Mouse (Mus musculus) kidney, embryonic 14.5 days (tissue): ENCODE measurements around the gene Zfp423. TPM values are rescaled to one million over a fixed set of nuclear protein-coding genes. Genes with fewer than 3 reads are reported as not detected.

ENCODE experiments used
- ATAC-seq: fragments of 200-750 bp; cut with Nextera tagmentation; 2 replicates; pipeline ENCODE4 v1.8.0; 2017; ENCODE audit warnings: moderate number of reproducible peaks, mild to moderate bottlenecking, moderate TSS enrichment, moderate library complexity; ENCODE audit not compliant: low FRiP score, low TSS enrichment
- H3K27ac ChIP-seq: fragments of 300-500 bp; sonication (generic); 2 replicates; pipeline ENCODE4 v1.5.1; 2014; ENCODE audit warnings: low read depth, mild to moderate bottlenecking, low read length, moderate library complexity, mixed read lengths
- H3K27me3 ChIP-seq: fragments of 300-500 bp; sonication (generic); 2 replicates; pipeline ENCODE4 v1.6.1; 2014; ENCODE audit warnings: mild to moderate bottlenecking, low read length; ENCODE audit not compliant: control insufficient read depth, insufficient read depth
- H3K36me3 ChIP-seq: fragments of 300-500 bp; sonication (generic); 2 replicates; pipeline ENCODE4 v1.6.1; 2014; ENCODE audit warnings: low read length, mixed read lengths; ENCODE audit not compliant: control insufficient read depth, insufficient read depth
- H3K4me1 ChIP-seq: fragments of 300-500 bp; sonication (generic); 2 replicates; pipeline ENCODE4 v1.6.1; 2014; ENCODE audit warnings: low read length, mixed read lengths; ENCODE audit not compliant: control insufficient read depth, insufficient read depth
- H3K4me2 ChIP-seq: fragments of 300-500 bp; sonication (generic); replicated peaks from 2 replicates; pipeline ENCODE4 v1.6.1; 2014; ENCODE audit warnings: low read depth, mild to moderate bottlenecking, low read length
- H3K4me3 ChIP-seq: fragments of 300-500 bp; sonication (generic); 2 replicates; pipeline ENCODE4 v1.5.1; 2014; ENCODE audit warnings: mild to moderate bottlenecking, low read length
- H3K9ac ChIP-seq: fragments of 300-500 bp; sonication (generic); 2 replicates; pipeline ENCODE4 v1.6.1; 2014; ENCODE audit warnings: low read depth, mild to moderate bottlenecking, low read length, moderate library complexity
- H3K9me3 ChIP-seq: fragments of 300-500 bp; sonication (generic); 2 replicates; pipeline ENCODE4 v1.6.1; 2016; ENCODE audit warnings: low read length; ENCODE audit not compliant: control insufficient read depth
- WGBS: fragments of 180-500 bp; shearing (Covaris S2); extraction: QIAGEN DNeasy Blood & Tissue Kit; methylation state at CpG from one replicate; pipeline ENCODE4 v1.1.7; 2014; 5-methylcytosine and 5-hydroxymethylcytosine counted together
- polyA plus RNA-seq: library from polyadenylated mRNA; unstranded; fragments of >200 nt; fragmentation: Nextera tagmentation; extraction: Ambion mirVana; gene quantifications from 2 replicates; pipeline ENCODE4 v1.2.1, GENCODE M21; 2014

Zfp423 gene
- polyA plus RNA-seq, 1 experiment from 2014 or later = 18.8 TPM

DNA sequence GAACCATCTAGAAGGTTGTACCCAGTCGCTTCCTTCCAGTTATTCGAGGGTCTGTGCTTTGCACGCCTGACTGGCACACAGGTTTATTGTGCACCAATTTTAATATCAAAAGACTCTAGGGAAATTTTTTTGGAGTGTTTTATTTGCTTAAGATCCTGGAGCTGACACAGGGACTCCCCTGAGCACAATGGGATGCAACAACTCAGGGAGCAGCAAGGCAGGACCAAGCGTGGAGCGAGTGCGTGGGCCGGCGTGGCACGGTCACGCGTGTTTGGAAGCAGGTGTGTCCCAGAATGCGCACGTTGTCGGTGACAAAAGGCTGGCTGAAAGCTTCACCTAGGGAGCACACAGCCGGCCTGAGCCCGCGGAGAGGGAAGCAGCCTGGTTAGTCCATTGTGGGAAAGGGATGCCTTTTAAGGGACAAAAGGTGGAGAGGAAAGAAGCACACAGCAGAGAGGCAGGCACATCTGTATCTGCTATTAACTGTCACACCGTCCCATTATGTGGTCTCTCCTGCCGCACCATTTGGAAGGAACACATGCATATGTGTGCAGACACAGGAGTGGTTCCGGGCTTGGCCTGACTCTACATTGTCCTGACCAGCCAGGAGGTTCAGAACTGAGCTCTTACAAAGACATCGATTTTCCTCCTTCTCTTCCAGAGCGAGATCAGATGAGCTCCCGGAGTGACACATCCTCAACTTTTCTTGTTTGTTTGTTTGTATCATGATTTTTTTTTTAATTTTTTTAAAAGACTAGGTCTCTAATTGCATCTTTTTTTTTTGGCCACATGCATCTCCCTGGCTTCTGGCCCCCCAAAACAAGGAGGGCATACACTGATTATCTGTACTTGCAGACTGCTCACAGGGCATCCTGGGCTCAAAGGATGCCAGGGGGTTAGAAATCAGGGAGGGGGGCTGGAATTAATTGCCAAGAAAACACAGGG lies 126.7 kb downstream of the Zfp423 start:
- Histone ChIP-seq H3K4me1 (peaks cover 75% of the 10 kb centered on the region), H3K9me3 (no peaks in the 10 kb centered on the region), H3K4me3 (no peak overlapping the region), H3K9ac (no peak overlapping the region; the same call in 1 of the 2 replicates), H3K4me2 (no peak overlapping the region), H3K27ac (peak overlapping the region; percentile 87; the same call in 1 of the 2 replicates), H3K36me3 (no peaks in the 10 kb centered on the region), H3K27me3 (no peaks in the 10 kb centered on the region)
- 41% methylated on average over 23 of the region's 23 CpGs for WGBS
- ATAC-seq = no peak

DNA sequence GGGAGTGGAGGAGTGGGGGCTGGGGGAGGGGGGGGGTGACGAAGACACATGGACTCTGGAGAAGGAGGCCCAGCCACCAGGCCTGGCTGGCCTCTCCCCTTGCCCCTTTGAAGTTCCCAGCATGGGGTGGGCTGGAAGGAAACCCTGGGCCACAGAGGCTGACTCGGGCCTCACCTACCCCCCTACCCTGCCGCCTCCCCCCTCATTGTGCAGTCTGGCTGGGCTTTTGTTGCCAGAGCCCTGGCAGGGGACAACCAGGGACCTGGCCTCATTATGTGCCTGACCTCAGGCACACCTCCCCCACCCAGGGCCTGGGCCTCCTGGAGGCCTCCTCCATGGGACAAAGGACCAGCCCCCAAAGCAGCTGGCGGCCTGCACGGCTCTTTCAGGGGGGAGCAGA lies 127.8 kb downstream of the Zfp423 start:
- Histone ChIP-seq H3K27me3 (no peaks in the 10 kb centered on the region), H3K4me3 (no peak overlapping the region), H3K27ac (peak overlapping the region; percentile 87), H3K9ac (no peak overlapping the region), H3K4me2 (no peak overlapping the region; the same call in 1 of the 2 replicates), H3K4me1 (peaks cover 65% of the 10 kb centered on the region), H3K36me3 (no peaks in the 10 kb centered on the region), H3K9me3 (no peaks in the 10 kb centered on the region)
- WGBS = 3% methylated on average over 5 of the region's 5 CpGs
- ATAC-seq = peak; percentile 83

DNA sequence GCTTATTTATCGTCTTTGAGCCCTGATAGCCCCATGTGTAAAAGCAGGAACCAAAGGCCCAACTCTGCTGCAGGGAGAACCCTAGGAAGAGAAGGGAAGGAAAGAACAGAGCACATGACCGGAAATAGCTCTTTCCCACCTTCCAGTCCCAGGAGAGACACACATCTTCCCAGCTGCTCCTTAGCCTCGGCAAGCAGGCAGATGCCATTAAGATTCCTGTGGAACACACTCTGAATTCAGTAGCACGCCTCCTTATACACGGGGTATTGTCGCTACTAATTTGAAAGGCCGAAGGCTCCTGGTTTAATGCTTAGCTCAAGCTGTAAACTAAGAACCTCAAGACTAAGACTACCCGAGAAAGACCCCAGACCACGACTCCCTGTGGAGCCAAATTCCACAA lies 128.3 kb downstream of the Zfp423 start:
- 0 out of 2 replicates have a peak, but pooled peaks have one; percentile 2 for ATAC-seq
- no peak overlapping the region for H3K4me3 ChIP-seq
- 7% methylated on average over 9 of the region's 9 CpGs for WGBS
- no peaks in the 10 kb centered on the region for H3K27me3 ChIP-seq
- no peaks in the 10 kb centered on the region for H3K9me3 ChIP-seq
- H3K9ac ChIP-seq = no peak overlapping the region
- no peak overlapping the region for H3K4me2 ChIP-seq
- H3K4me1 ChIP-seq = peaks cover 60% of the 10 kb centered on the region
- H3K36me3 ChIP-seq = no peaks in the 10 kb centered on the region
- H3K27ac ChIP-seq = peak overlapping the region; percentile 87

DNA sequence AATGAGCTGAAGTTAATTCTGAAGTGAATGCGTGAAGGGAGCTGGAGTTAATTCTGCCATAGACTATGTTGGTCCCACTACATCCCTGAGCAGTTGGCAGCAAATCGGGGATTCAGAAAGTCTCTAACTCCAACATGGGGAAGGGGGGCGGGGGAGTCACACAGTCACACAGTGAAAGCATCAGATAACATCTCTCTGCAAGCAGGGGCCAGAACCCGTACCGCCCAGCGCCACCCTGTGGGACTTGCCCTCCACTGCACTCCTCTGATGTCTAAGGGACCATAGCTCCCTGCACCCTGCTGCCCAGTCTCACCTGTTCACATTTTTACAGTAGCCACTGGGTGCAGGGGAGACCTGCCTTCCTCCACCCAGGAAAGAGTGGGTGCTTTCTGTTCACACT lies 129.2 kb downstream of the Zfp423 start:
- no peak overlapping the region for H3K4me2 ChIP-seq
- H3K9me3 ChIP-seq = no peaks in the 10 kb centered on the region
- H3K4me1 ChIP-seq = peaks cover 51% of the 10 kb centered on the region
- H3K9ac ChIP-seq = no peak overlapping the region
- H3K36me3 ChIP-seq = no peaks in the 10 kb centered on the region
- no peak overlapping the region for H3K4me3 ChIP-seq
- WGBS = 13% methylated on average over 6 of the region's 6 CpGs
- H3K27me3 ChIP-seq = no peaks in the 10 kb centered on the region
- ATAC-seq = peak; percentile 8; the same call in 1 of the 2 replicates
- H3K27ac ChIP-seq = no peak overlapping the region

DNA sequence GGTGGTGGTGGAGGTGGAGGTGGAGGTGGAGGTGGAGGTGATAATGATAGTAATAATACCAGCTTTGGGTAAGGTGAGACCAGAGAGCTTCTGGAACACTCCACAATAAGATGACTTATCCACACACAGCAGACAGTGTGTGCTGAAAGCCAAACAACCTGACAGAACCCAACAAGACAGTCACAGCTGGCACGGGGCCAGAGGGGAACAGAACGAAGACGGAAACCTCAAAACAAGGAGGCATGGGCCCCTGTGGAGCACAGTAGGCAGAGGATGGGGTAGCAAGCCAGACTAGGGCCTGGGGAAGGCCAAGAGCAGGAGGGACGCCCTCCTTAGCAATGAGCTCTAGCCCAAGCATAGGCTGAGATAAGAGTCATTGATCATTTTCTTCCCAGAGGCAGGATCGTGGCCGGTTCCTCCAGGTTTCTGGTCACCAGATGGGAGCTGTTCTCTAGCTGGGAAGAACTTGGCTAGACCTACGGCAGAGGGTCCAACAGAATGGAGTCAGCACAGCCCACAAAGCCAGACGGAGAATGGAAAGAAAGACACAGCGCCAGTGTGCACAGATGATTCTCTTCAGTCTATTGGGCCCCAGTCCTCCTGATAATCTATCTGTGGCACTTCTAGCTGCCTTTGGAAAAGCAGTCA lies 133.3 kb downstream of the Zfp423 start:
- no peaks in the 10 kb centered on the region for H3K36me3 ChIP-seq
- H3K4me2 ChIP-seq = no peak overlapping the region
- H3K27me3 ChIP-seq = no peaks in the 10 kb centered on the region
- H3K4me3 ChIP-seq = no peak overlapping the region
- H3K9ac ChIP-seq = no peak overlapping the region
- peaks cover 27% of the 10 kb centered on the region for H3K4me1 ChIP-seq
- no peak for ATAC-seq
- no peak overlapping the region for H3K27ac ChIP-seq
- 93% methylated on average over 9 of the region's 9 CpGs for WGBS
- no peaks in the 10 kb centered on the region for H3K9me3 ChIP-seq

DNA sequence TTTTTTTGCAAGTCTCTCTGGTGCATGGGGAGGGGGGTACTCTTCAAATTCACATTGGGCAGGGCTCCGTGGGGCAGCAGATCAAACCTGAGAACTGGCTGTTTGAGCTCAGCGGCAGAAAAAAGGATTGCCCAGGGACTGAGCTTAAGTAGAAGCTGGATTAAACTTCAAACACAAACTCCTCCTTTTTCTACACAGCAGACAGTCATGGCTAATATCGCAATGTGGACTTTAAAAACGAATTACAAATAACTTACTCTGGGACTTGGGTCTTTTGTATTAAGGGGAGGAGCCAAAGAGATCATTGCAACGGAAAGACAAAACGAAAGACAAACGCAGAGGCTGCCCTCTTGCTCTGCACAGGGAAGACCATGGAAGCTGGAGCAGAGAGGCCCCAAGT lies 136.2 kb downstream of the Zfp423 start:
- ATAC-seq = no peak
- Histone ChIP-seq H3K4me1 (peaks cover 16% of the 10 kb centered on the region), H3K4me3 (no peak overlapping the region), H3K27me3 (no peaks in the 10 kb centered on the region), H3K9me3 (no peaks in the 10 kb centered on the region), H3K27ac (no peak overlapping the region), H3K4me2 (peak overlapping the region; percentile 17; the same call in 1 of the 2 replicates), H3K9ac (peak overlapping the region; percentile 23; the same call in 1 of the 2 replicates), H3K36me3 (no peaks in the 10 kb centered on the region)
- 18% methylated on average over 7 of the region's 7 CpGs for WGBS

DNA sequence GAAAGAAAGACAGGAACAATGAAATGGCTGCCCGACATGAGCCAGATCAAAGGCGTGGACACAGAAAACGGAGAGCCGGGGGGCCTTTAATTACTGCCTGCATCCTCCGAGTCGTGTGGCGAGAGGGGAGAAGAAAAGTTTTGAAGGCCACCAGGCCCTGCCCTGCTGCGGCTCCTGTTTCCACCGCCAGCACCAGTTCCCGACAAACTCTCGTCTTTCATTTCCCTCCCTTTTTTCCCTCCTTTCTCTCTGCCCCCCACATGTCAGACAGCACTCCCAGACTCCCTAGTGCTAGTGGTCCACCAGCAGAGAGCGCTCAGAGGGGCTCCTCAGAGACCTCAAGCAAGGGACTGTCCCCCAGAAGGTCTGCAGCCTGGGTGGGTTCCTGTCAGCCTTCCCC lies 136.7 kb downstream of the Zfp423 start:
- Histone ChIP-seq H3K4me1 (peaks cover 16% of the 10 kb centered on the region), H3K27ac (no peak overlapping the region), H3K9me3 (no peaks in the 10 kb centered on the region), H3K4me2 (peak overlapping the region; percentile 17; the same call in 1 of the 2 replicates), H3K4me3 (no peak overlapping the region), H3K27me3 (no peaks in the 10 kb centered on the region), H3K9ac (peak overlapping the region; percentile 23; the same call in 1 of the 2 replicates), H3K36me3 (no peaks in the 10 kb centered on the region)
- ATAC-seq = peak; percentile 37; the same call in 1 of the 2 replicates
- WGBS = 7% methylated on average over 12 of the region's 12 CpGs

DNA sequence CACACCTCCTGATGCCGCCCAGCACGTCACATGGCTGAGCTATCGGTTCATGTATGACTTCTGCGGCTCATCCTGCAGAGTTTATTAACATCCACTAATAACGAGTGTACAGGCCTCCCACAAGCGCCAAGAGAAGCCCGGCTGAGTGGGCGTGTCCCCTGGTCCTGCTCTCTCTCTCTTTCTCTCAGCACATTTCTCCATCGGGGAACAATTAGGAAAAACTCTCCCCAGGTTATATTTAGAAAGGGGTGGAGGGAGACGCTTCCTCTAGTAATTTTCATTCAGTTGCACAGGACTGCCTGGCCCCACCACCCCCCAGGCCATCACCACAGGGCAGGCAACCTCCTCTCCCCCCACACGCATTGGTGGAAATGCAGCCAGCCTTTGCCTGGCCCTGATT lies 137.2 kb downstream of the Zfp423 start:
- no peak for ATAC-seq
- Histone ChIP-seq H3K9ac (0 out of 2 replicates have a peak overlapping the region, but pooled peaks have one; percentile 23), H3K36me3 (no peaks in the 10 kb centered on the region), H3K27ac (no peak overlapping the region), H3K4me2 (no peak overlapping the region), H3K27me3 (no peaks in the 10 kb centered on the region), H3K4me1 (peaks cover 16% of the 10 kb centered on the region), H3K9me3 (no peaks in the 10 kb centered on the region), H3K4me3 (no peak overlapping the region)
- WGBS = 46% methylated on average over 11 of the region's 11 CpGs

DNA sequence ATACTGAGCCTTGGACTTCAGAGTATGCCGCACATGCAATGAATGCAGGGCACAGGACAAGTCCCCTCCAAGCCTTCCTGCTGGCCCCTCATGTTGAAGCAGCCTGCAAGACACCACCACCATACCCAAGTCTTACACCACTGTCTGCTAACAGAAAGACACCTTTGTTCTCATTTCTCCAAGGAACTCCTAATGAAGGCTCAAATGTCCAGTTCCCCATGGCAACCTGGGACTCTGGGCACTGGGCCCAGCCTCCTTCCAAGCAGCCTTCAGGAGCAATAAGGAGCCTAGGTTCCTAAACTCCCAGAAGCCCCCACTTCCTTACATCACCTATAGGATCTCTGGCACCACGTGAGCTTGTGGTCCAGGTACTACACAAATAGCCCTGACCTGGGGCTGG lies 137.7 kb downstream of the Zfp423 start:
- Histone ChIP-seq H3K4me2 (no peak overlapping the region), H3K36me3 (no peaks in the 10 kb centered on the region), H3K27ac (no peak overlapping the region), H3K9me3 (no peaks in the 10 kb centered on the region), H3K4me1 (peaks cover 16% of the 10 kb centered on the region), H3K9ac (no peak overlapping the region), H3K27me3 (no peaks in the 10 kb centered on the region), H3K4me3 (no peak overlapping the region)
- no peak for ATAC-seq
- 64% methylated on average over 2 of the region's 2 CpGs for WGBS
